Mouse (Mus musculus) lung, adult 2 months (tissue): ENCODE results near the gene Ppm1l.

Experiments used
- CTCF ChIP-seq: fragments of 200-500 bp; IDR thresholded peaks from 2 replicates; pipeline ENCODE4 v1.5.1; 2011; ENCODE audit warnings: mild to moderate bottlenecking, low read length, control low read depth; ENCODE audit not compliant: insufficient read depth
- POLR2A ChIP-seq: fragments of 200-500 bp; IDR thresholded peaks from 2 replicates; pipeline ENCODE4 v1.6.1; 2011; ENCODE audit warnings: low read depth, mild to moderate bottlenecking, control low read depth, low read length, borderline replicate concordance; ENCODE audit errors: extremely low read depth

DNA sequence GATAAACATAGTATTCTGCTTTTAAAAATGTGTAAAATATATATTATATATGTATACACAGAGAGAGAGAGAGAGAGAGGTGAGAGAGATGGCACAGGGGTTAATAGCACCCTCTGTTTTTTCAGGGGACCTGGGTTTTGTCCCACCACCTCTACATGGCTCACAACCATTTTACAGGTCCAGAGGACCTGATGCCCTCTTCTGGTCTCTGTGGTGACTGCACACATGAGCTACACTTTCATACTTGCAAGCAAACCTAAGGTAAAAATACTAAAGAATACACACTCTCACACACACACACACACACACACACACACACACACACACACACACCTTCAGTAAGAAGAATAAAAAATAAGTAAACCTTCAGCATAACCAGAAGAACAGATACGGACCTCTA lies 262.1 kb downstream of the Ppm1l start:
- no peak for TF ChIP-seq CTCF
- TF ChIP-seq POLR2A: no peak
